Mouse (Mus musculus): ENCODE results near the gene Mink1.

Mink1 gene

DNA sequence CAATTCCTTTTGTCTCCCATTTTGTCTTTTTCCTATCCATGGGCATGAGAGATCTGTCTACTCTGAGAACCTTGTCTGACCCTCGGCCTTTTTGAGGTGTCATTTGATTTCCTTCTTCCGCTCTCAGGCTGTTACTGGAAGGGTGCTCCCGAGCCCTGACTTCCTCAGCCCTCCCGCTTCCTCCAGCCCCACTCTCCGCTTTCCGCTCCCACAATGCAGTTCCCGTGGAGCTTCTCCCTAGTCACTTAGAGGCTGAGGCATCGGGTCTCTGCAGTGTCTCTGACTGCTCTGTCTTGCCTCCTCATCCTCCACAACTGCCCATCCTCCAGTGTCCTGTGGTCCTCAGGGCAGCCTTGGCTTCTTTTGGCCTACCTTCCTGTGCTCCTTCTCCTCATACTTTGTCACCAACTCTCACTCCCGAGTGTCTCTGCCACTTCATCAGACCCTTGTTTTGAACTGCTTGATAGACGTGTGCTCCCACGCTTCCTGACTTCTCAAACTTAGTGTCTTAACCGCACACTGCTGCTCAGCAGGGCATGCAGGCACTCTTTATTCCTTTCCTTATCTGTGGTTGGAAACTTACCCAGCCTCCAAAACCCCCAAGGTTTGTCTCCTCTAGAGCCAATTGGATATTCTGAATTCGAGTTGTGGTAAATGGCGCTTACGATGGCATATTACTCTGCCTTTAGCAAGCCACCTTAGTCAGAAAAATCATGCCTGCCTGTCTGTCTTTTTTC is 31.7 kb downstream of the Mink1 start:
- DNase-seq (ENCODE audit: low read depth, low spot score), result no peak

DNA sequence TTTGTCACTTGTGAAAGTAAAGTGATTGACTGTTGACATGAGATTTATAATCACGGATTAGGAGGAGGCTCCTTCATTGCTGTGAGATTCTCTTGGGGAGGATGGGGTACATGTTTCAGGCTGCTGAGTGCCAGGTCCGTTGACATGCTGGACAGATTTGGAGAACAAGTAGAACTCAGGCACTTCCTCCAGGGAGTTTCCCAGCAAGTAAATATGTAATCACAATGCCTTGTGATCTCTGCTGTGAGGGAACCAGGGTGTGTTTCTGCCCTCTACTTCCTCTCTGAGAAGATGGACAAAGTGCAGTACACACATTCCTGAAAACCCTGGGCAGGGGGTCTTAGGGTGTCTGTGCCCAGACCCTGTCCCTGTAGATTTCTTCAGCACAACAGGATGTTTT is 33.0 kb downstream of the Mink1 start:
- no peak for DNase-seq (ENCODE audit: low read depth, low spot score)

DNA sequence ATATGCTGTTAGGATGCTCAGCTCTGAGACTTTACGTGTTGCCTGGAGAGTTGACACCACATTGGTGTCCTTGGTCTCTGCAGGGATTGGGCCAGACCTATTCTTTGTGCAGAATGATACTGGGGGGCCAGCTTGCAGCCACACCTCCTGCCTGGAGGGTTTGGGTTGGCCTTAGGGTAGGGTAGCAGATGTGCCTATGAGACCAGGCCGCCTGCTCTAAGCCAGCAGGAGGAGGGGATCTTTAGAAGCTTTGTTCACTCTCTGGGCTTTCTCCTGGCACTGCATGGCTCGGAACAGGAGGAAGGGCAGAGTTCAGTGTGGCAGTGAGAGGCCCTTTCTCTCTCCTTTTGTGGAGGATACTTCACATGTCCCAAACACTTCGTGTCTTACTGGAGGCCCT is 33.4 kb downstream of the Mink1 start:
- no peak for DNase-seq (ENCODE audit: low read depth, low spot score)

DNA sequence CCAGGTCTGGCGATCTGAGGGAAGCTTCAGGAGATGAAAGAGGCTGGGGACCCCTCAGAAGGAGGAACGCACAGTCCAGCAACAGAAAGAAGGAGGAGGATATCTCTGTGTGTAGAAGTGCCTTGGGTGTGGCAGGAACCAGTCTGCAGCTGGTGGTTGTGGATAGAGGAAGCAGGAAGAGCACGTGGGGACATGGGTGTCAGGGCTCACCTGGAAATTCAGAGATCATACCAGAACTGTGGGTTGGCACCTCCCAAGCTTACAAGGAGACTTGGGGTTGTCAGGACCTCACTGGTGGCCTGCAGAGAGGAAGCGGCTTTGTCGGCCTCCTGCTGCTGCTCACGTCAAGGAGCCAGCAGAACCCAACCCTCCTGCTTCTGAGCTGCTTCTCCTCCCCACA is 34.6 kb downstream of the Mink1 start:
- DNase-seq (ENCODE audit: low read depth, low spot score), result no peak

DNA sequence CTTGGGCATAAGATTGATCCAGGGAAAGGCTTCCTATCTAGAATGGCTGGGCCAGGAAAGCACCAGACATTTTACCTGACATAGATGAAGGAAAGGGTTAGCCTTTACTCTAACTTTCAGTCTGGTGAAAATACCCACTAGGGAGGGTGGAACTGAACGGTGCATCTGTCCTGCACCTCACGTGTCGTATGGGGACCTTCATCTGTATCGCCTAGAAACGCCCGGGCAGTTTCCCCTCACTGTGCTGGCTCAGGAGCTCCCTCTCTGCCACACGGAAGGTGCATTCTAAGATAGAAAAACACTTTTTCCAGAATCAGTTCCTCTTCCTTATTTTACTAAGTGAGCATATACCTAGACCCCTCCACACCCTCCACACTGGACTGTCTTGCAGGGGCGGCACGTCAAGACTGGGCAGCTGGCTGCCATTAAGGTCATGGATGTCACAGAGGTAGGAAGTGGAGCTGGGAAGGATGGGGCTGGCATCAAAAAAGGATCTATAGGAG is 35.8 kb downstream of the Mink1 start:
- no peak for DNase-seq (ENCODE audit: low read depth, low spot score)

DNA sequence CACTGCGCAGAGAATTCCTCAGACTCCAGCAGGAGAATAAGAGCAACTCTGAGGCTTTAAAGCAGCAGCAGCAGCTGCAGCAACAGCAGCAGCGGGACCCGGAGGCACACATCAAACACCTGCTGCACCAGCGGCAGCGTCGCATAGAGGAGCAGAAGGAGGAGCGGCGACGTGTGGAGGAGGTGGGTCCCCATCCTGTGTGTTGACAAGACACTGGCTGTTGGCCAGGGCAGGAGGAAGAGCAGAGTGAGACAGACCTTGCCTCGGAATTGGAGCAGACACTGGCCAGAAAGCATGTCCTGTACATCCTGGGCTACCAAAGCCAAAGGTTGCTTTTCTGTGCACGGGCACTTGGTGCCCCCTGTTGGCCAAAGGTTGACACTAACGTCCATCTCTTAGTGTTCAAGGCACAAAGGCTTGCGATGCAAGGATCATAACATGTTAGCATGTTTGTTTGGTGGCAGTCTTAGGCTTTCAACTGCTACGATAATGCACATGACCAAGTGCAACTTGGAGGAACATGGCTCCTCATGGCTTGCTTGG is 42.4 kb downstream of the Mink1 start:
- DNase-seq (ENCODE audit: low read depth, low spot score), result peak; percentile 78

DNA sequence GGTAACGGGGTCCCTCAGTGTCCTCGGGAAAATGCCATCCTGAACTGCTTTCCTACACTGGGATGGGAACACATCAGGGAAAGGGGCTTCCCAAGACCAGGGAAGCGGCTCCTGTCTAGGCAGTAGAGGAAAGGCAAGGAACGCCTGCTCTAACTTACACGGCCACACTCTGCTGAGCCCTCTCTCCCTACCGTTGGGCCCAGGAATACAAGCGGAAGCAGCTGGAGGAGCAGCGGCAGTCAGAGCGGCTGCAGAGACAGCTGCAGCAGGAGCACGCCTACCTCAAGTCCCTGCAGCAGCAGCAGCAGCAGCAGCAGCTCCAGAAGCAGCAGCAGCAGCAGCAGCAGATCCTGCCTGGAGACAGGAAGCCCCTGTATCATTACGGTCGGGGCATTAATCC is 44.0 kb downstream of the Mink1 start:
- no peak for DNase-seq (ENCODE audit: low read depth, low spot score)

DNA sequence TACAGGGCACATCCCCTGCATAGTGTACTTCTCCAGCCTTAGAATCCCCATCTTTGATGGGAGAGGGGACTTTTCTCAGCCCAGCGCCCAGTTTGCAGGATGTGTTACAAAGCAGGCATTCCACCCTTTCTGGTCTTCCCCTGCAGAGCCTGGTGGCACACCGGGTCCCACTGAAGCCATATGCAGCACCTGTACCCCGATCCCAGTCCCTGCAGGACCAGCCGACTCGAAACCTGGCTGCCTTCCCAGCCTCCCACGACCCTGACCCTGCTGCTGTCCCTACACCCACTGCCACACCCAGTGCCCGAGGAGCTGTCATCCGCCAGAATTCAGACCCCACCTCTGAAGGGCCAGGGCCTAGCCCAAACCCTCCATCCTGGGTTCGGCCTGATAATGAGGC is 44.9 kb downstream of the Mink1 start:
- DNase-seq (ENCODE audit: low read depth, low spot score), result no peak

DNA sequence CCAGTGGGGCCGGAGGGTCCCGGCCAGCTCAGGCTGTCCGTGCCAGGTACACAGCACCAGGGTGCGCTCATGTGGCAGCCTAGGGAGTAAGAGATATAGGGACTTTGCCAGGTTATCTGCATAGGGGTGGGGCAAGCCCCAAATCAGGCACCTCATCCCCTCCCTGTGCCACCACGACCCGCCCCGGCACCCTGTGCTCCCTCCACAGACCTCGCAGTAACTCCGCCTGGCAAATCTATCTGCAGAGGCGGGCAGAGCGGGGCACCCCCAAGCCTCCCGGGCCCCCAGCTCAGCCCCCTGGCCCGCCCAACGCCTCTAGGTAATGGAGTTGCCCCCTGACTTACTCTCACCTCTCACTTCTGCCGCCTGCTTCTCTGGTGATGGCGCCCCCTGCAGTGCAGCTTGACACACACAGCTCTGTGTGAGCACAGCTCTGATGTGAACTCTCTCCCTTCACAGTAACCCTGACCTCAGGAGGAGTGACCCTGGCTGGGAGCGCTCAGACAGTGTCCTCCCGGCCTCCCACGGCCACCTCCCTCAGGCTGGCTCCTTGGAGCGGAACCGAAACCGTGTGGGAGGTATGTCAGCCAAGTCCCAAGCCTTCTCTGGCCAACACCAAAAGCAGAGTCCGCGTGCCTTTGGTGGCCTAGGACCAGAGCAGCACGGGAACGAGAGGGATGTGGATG is 45.8 kb downstream of the Mink1 start:
- peak; percentile 83 for DNase-seq (ENCODE audit: low read depth, low spot score)

DNA sequence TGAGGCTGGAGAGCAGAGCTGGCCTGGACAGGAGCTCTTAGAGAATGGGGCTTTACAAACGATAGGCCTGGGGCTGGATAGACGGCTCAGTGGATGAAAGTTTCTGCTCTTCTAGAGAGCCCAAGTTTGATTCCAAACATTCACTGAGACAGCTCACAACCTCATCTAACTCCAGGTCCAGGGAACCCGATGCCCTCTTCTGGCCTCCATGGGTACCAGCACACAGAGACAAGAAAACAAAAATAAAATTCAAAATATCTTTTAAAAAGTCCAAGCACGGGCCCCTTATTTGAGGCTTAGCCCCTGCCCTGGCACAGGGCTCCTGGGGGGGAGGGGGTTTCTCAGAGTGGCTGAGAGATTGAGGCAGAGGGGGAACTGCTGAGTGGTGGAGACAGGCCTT is 48.1 kb downstream of the Mink1 start:
- DNase-seq (ENCODE audit: low read depth, low spot score), result no peak

DNA sequence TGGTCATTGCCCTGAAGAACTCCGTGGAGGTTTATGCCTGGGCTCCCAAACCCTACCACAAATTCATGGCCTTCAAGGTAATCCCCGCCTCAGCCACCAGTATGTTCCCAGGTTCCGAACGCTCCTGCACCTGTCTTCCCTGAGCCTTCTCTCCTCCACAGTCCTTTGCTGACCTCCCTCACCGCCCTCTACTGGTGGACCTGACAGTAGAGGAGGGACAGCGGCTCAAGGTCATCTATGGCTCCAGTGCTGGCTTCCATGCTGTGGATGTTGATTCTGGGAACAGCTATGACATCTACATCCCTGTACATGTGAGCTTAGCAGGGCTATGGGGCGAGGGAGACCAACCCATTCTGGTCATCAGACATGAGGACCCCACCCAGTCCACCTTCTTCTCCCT is 49.8 kb downstream of the Mink1 start:
- DNase-seq (ENCODE audit: low read depth, low spot score), result no peak

DNA sequence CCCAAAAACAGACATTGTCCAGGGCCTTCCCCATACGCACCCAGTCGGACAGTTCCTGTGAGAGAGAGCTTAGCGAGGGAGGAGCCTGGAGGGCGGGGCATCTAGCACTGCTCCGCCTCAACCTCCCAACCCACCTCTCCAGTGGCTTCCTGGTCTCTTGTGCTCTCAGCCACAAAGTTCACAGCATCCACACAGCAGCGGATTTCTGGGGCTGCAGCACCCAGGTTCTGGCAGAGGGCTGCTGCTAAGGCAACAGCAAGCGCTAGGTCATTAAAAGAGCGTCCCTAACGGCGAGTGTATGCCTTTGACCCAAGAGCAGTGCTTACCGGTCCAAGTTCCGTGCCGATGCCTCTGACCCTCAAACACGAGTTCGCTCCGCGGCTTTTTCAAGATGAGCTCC is 52.4 kb downstream of the Mink1 start:
- peak; percentile 85 for DNase-seq (ENCODE audit: low read depth, low spot score)

DNA sequence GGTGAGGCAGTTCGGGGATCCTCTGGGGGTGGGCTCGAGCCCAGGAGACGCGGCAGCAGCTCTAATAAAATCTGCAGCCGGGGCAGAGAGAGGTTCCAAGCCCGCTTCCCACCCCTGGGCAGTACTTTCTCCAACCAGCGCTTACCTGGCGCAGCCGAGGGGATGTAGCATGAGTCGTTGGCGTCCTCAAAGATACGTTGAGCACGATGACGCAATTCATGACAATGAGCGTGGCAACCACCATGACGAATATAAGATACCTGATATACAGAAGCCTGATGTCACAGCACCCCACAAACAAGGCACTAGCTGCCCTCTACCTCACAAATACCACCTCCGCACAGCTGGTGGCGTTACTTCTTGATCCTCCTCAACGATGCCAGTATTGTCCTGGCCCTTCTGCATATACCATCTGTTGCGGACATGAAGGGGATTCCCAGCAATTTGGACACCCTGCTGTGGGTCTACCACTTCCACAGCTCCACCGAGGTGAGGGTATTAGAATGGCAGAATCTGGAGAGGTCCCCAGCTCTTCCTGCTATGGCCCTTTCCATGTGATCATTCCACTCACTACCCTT is 52.9 kb downstream of the Mink1 start, which contains the start of gene 4930544D05Rik:
4930544D05Rik (plus strand) TSS at position 333 of the 578 bp plus-strand sequence.
- DNase-seq (ENCODE audit: low read depth, low spot score), result peak; percentile 31

DNA sequence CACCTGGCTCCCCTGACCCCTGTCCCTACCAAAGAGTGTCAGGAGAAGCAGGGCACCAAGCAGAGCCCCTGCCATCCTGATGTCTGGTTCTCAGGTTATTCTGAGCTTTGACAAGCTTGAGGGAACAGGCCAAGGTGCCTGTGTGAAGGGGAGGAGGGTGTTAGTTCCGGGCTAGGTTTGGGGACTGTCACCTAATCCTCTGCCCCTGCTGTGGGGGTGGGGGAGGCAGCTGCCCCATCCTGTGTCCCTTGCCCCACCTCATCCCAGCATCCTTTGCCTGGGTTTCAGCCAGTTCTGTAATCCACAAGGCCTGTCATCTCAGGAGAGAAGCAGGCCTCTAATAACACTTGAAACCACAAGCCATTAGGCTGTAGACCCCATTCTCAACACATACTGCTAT is 56.4 kb downstream of the Mink1 start, which contains the start of gene Chrne:
Chrne (minus strand) TSS at position 116 of the 400 bp plus-strand sequence.
- DNase-seq (ENCODE audit: low read depth, low spot score), result no peak

DNA sequence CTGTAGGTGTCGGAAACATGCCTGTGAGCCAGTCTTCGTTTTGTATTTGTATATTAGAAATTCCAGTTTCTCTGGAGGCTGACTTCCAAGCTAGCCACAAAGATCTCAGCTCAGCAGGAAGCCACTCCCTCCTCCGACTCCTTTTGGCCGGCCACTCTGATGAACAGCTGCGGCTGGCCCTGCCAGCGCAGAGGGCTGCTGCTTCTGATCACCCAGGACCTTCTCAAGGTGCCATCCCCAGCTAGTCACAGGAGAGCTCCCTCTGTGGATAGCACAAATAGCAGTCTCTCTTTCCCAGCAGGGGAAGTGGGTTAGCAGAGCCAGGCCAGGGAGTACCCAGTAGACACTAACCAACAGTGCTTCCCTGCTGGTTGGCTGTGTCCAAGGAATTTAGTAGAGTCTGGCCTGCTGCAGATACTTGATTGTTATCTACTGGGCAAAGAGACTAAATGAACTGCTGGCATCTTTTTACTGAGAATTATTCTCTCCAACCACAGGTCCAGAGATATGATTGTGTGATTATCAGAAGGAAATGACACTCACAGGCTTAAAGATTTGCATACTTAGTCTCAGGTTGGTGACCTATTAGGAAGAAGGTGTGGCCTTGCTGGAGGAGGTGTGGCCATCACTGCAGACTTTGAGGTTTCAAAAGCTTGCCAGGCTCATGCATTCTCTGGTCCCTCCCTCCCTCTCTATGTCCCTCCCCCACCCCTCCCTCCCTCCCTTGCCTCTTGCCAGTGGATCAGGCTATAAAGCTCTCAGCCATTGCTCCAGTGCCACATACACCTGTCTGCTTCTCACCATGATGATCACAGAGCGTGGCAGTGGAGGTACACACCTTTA is 59.5 kb downstream of the Mink1 start:
- peak; percentile 83 for DNase-seq (ENCODE audit: low read depth, low spot score)

DNA sequence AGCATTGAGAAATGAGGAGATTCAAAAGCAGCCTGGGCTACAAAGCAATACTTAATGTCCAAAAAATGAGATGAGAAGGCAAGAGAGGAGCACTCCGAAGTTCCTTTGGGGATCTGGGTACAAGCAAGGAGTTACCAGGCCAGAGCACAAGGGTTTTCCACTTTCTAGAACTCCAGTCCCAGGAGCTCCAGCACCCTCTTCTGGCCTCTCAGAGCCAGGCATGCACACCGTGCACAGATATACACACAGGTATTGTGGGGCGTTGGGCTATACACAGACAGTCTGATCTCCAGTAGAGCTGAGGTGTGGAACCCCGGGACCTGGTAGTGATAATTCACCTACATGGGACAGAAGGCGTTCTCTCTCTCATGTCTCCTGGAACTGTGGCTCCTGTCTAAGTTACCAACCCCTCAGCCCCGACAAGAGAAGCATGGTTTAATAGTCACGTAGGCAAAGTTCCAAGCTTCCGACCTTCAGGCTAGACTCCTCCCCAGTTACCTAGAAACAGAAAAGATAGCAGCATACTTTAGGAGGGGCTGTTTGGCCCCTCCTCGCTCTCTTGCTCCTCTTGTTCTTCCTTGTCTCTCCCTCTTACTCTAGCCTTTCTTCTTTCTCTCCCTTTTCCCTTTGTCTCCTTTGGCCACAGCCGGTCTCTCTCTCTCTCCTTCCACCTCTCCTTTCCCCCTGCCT is 60.5 kb downstream of the Mink1 start:
- peak; percentile 86 for DNase-seq (ENCODE audit: low read depth, low spot score)

DNA sequence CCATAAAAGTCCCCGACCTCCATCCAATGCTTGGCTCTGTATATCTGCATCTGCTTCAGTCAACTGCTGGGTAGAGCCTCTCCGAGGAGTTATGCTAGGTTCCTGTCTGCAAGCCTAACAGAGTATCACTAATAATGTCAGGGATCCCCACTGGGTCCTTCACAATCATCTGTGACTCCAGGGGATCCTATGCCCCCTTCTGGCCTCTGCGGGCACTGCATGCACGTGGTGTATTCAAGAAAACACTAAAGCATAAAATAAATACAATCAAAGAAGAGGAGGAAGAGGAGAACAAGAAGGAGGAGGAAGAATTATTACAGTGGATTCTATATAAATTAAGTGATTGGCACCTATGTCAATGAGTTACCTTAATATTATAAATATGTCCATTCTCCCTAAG is 62.8 kb downstream of the Mink1 start:
- DNase-seq (ENCODE audit: low read depth, low spot score), result peak; percentile 77

DNA sequence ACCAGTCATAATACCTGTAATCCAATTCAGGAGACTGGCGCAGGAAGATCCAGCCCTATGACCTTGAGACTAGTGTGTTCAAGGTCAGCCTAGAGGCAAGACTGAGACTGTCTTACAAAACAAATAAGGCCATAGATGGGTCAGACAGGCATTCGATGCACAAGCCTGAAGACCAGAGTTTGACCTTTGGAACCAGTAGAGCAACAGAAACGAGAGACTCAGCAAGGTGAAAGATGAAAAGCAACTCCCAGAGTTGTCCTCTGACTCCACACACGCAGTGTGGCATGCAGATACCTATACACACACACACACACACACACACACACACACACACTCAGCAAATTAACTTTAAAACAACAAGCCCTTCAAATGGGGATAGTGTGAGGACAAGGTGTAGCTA is 64.2 kb downstream of the Mink1 start:
- DNase-seq (ENCODE audit: low read depth, low spot score), result peak; percentile 41

DNA sequence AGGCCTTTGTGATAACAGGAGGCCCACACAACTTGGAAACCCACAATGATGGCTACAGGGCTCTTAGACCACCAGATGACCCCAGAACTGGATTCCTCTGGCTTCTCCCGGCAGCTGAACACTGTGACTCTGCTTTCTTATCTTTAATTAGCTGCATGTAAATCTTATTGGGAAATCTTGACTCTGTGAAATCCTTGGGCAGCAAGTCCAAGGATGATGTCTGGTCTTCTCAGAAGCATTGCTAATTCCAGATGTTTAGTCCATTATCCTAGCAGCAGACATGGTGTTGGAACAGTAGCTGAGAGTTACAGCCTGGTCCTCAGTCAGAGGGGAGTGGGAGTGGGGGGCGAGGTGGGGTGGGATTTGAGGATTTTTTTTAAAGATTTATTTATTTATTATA is 65.8 kb downstream of the Mink1 start:
- no peak for DNase-seq (ENCODE audit: low read depth, low spot score)

DNA sequence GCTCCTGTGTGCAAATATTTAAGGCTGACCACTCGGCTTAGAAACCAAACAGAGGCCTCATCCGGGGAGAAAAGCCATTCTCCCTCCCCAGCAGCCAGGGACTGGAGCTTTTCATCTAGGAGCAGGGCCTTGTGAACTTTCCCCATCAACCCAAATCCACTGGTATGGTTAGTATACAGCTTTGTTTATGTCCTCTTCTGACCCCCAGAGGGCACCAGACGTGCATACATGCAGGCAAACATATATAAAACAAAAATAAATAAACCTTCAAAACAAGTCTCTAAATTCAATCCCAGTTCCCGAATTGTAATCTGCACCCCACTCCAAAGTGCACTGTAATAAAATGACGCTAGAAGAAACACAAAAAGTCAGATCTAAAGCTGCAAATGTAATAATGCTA is 66.9 kb downstream of the Mink1 start:
- DNase-seq (ENCODE audit: low read depth, low spot score), result peak; percentile 42

DNA sequence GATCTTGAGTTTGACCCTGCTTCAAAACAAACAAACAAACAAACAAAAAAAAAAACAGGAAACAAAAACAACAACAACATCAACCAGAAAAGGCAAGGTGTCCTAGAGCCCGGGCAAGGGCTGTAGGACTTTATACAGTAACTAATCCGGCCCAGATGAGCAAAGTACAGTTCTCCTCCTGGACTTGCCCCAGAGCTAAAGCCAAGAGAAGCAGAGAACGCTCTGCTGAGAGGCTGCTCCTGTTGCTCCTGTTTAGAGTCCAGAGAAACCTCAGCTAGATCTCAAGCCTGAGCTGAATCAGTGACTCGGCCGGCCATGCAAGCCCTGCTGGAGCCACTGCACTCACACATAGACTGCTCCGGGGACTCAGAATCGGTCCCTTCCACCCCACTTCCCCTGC is 67.4 kb downstream of the Mink1 start:
- no peak for DNase-seq (ENCODE audit: low read depth, low spot score)

Measured in ZHBTc4 (cell line).